Mouse (Mus musculus) natural killer cell, adult 2 months (primary cell): ENCODE measurements around the gene Cacna2d3.

ENCODE experiments used
- DNase-seq, 2 experiments: peaks; one replicate each; pipeline ENCODE4 v3.0.0; 2022; ENCODE audit warnings: low spot score in 2 of 2

Cacna2d3 gene

DNA sequence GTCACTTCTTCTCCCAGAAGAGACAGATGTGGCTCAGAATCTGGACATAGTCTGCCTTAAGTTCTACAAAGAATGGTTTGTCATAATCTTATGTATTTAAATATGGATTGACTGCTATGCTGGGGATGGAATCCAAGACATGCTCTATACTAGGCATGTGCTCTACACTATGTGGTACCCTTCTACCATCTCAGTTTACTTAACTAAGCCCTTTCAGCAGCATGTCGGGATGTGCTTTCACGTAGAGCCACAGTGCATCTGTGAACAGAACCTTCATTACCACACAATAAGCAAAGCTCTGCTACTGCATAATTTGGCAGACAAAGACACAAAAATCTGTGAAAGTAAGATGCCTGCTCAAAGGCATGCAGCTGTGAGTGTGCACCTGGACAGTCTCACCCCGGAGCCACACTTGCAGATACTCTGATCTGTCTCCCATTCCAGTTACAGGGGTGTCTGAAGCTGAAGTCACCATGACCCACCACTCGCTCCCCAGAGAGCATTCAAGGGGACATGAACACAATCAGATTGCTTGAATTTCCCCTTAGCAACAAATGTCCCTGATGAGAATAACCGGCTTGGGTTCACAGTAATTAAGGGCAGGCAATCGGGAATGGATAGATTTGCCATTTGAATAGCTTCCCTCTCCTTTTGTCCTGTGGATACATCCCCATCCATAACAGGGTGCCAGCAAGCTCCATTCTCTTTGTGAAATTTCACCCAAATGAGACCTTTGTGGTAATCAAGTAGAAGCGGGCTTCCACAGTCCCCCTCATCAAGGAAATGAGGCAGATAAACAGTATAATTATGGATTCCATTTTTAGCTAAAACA, 773.4 kb downstream of the Cacna2d3 start:
- DNase-seq = no peak

GRCm38 (mm10) chr14:28932746-28933293, 788.8 kb downstream of the Cacna2d3 start:
- DNase-seq = no peak

DNA sequence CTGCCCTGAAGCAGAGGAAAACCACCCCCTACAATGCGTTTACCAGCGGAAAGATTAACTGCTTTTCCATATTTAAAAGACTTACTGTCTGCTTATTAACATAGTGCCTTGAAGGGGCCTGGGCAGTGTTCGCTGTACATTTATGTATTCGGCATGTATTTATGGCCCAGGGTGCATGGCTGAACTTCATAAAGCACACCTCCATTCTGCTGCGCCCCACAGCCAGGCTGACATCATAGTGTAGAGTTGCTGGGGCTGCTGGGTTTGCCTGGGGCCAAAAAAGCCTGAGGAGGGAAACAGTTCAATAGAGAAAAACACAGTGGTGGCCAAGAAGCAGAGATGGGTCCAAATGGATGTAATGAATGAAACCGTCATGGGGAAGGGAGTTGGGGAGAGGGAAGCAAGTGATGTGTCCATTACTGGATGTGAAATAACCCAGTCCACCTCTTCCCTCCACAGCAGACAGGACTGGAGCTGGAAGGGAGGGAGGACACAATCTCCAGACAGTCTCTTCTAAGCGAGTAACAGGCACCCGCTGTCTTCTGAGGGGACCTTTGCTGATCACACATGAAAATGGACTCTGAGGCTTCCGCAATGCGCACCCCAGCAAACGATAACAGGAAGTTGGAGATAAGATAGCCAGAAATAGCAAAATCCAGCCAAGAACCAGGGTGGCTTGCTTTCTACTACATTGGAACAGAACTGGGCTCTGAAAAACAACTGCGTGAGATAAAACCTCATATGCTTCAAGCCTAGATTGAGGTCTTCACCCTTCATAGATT, 798.3 kb downstream of the Cacna2d3 start:
- DNase-seq = no peak

DNA sequence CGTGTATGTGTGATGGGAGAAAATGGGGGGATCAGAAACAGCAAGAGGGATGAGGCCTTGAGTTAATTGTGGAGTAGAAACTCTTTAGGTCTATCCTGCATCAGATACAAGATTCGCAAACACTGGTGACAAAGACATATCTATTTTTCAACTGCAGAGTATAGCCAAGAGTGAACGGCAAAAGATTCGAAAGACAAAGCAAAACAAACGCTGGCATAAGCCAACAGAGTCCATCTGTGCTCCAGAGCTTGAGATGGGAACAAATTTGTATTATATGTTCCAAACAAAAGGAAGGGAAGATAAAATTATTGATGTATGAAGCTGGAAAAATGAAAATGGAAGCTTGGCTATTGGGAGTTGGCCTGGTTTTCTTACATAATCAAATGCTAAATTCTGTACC, 802.8 kb downstream of the Cacna2d3 start:
- DNase-seq = no peak

DNA sequence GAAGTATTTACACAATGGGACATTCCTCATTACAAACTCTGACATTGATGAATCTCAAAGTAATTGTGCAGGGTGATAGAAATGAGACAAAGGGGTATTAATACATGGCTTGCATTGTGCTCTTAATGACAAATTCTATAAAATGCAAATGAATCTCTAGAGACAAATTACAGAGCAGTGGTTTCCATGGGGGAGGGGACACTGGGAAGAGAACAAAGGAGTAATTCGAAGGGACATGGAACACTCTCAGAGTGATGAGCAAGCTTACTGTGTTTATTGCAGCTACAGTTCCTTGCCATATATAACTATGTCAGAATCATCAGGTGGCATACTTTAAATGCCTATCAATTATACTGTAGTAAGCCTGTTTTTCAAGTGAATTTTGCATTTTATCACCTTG, 806.7 kb downstream of the Cacna2d3 start:
- no peak for DNase-seq

DNA sequence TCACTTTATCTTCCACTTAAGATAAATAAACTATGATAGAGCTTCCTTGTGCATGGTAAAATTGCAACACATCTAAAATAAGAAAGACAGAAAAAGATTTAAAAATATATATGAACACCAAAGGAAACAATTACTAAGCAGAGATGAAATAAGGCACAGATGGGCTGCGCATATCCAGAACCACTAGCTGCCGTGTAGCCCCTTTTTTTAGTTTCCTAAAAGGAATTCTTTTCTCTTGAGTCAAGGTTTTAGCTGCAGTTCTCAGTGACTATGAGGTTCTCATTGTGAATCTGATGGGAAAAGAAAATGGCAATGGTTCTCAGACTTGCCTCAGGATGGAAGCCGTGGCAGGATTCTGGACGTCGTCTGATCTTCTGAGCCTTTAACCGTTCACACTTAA, 814.0 kb downstream of the Cacna2d3 start:
- DNase-seq = no peak

DNA sequence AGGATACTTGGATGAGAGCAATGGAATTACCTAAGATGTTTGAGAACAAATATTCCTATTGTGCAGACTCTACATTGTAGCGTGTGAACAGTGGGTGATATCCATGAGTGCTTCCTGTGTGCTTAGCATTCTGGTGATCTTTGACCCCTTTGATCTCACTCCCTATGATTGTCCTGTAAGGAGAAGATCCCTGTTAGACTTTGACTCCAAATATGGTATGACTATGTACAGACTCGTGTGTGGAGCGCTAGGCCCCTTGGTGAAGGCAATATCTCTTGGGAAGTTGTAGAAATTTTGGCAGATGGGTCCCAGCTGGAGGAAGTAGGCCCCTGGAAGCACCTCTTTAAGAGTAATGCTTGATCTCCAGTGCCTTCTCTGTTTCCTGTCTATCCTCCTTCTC, 829.1 kb downstream of the Cacna2d3 start:
- no peak for DNase-seq

DNA sequence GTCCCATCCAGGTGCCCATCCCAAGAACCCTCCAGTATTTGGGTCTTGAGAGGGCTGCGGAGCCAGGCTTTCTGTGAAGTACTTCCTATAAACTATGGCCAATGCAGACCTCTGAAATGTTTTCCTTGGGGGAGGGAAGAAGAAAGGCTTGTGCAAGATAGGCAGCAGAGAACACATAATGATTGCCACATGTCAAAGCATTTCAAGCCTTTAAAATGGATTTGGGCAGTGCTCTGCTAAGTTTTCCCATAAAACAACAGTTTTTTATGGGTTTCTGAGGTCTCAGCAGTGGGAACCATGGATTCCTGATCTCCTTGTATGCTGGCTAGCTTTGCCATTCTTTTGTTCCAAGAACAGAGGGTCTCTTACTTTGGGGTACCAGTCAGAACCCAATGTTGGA, 834.3 kb downstream of the Cacna2d3 start:
- DNase-seq = no peak

DNA sequence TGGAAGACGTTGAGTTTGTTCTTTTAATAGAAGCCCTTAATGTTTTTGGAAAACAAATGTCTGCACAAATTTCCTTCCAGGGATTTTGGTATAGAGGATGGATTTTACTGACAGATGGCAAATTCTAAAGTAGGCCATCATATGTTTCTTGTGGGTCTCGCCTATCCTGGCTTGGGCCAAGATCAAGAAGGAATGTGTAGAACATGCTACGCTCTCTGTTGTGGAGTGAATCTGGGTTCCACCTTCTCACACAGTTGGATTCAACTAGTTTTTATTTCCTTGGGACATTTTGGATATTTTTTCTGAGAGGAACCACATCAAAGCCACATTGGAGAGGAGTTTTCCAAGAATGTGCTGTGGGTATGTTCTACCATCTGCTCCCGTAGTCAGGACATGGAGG, 835.0 kb downstream of the Cacna2d3 start:
- DNase-seq = no peak

DNA sequence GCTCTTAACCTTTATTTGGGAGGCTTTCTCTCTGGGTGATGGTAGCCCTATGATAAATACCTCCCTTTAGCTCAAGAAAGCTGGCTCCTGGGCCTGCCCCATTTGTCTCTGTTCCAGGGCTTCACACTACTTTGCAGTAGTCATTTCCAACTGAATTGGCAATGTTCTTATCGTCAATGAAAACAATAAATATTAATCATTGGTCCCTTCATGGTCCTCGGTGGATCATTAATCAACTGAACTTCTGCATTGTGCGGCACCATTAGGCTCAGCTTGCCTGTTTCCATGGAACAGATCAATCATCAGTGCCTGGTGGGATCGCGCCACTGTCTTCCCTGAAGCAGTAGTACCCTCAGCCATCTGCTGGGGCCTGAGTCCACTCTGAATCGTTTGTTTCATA, 850.7 kb downstream of the Cacna2d3 start:
- DNase-seq = no peak

- DNase-seq = no peak
Observed at GRCm38 (mm10) chr14:28870382-28870781, 851.3 kb downstream of the Cacna2d3 start.

- DNase-seq = no peak
Observed at GRCm38 (mm10) chr14:28864925-28865324, 856.7 kb downstream of the Cacna2d3 start.

DNA sequence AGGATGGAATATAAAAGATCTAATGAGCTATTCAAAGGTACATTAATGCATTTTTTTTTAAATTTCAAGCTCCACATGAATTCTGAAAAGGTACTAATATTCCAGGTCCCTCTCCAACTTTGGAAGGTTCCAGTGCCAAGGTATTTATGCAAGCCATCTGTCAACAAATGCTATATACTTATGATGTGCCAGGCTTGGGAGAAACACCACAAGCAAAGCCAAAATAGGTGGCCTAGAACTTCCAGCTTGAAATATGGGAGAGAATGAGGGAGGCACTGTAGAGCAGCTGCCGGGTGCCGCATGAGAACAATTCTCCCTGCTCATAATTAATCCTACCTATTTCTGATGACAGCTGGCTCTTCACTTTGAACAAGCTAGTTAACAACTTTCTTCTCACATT, 860.5 kb downstream of the Cacna2d3 start:
- no peak for DNase-seq
